Mouse (Mus musculus): ENCODE results near the gene Adgrl1. TPM values are rescaled to one million over a fixed set of nuclear protein-coding genes. Genes with fewer than 3 reads are reported as not detected.
"Not testable (repeated sequence)": the region's sequence is repeated elsewhere in the genome, so short reads cannot be mapped to it uniquely, and the experiment has no call there.

Adgrl1 gene
- polyA plus RNA-seq, 1 experiment from 2014 or later: 16.4 TPM

DNA sequence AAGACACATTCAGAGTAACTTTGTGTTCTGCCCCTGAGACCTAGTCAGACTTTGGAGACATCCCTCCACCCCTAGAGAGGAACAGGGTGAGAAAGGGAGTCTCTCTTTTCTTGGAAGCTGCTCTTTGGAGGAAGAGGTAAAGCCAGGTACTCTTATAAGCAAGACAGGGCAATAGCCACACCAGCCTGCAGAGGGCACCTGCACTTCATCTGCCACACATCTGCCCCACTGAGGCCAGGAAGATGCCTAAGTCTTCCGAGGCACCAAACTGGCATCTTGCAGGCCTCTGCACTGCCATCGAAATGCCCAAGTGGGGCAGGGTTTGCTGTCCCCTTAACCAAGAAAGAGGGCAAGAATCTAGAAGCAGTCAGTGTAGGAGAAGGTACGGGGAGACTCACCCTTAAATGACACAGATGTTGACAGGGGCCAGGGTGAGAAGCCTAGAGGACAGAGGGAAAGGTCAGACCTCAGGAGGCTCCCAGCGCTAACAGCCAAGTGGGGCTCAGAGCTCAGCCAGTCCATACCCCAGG lies 76.3 kb downstream of the Adgrl1 start:
- peaks cover 4% of the 10 kb centered on the region for H3K36me3 ChIP-seq (ENCODE audit: control insufficient read depth, insufficient read depth, low read length)
- no peaks in the 10 kb centered on the region for H3K27me3 ChIP-seq (ENCODE audit: control insufficient read depth, insufficient read depth, low read length)
- H3K9me3 ChIP-seq (ENCODE audit: control insufficient read depth, low read length): no peaks in the 10 kb centered on the region
- H3K27ac ChIP-seq (ENCODE audit: low read depth, low read length): no peak overlapping the region
- DNase-seq (ENCODE audit: low spot score, missing footprints) (no peak), ATAC-seq (ENCODE audit: low FRiP score) (no peak)
- WGBS: 87% methylated on average over 4 of the region's 4 CpGs
- no peak overlapping the region for H3K4me2 ChIP-seq
- H3K4me3 ChIP-seq (ENCODE audit: low read depth, low read length): no peak overlapping the region
- peaks cover 20% of the 10 kb centered on the region for H3K4me1 ChIP-seq (ENCODE audit: control insufficient read depth, insufficient read depth, low read length)
- no peak overlapping the region for H3K9ac ChIP-seq (ENCODE audit: low read length)

DNA sequence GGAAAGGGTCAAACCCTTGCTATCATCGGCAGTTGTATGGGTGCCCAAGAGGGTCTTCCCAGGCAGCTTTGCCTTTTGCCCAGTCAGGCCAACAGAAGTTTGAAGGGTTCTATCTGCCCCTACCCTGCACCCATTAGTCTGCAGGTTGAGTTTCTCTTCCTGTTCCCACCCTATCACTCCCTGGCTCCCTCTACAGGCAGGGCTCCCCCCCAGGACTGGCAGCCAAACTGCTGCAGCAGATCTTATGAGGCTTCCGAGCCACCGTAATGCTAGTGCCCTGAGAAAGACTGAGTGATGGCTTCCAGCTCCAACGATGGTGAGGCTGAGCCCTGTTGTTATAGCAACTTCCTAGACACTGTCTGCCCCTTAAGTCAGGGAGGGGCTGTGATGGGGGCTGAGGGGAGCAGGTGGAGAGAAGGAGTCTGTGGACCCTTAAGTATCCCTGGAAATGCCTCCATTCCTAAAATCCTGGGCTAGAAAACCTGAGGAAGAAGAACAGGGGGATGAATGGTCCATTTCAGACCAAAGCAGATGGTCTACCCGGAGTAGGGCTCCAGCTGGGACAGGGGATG lies 77.0 kb downstream of the Adgrl1 start:
- no peak overlapping the region for H3K4me2 ChIP-seq
- no peak overlapping the region for H3K27ac ChIP-seq (ENCODE audit: low read depth, low read length)
- no peak overlapping the region for H3K4me3 ChIP-seq (ENCODE audit: low read depth, low read length)
- no peaks in the 10 kb centered on the region for H3K27me3 ChIP-seq (ENCODE audit: control insufficient read depth, insufficient read depth, low read length)
- H3K36me3 ChIP-seq (ENCODE audit: control insufficient read depth, insufficient read depth, low read length): peaks cover 6% of the 10 kb centered on the region
- ATAC-seq (ENCODE audit: low FRiP score): no peak
- no peak for DNase-seq (ENCODE audit: low spot score, missing footprints)
- WGBS: 89% methylated on average over 5 of the region's 5 CpGs
- H3K4me1 ChIP-seq (ENCODE audit: control insufficient read depth, insufficient read depth, low read length): peaks cover 16% of the 10 kb centered on the region
- H3K9ac ChIP-seq (ENCODE audit: low read length): no peak overlapping the region
- no peaks in the 10 kb centered on the region for H3K9me3 ChIP-seq (ENCODE audit: control insufficient read depth, low read length)

DNA sequence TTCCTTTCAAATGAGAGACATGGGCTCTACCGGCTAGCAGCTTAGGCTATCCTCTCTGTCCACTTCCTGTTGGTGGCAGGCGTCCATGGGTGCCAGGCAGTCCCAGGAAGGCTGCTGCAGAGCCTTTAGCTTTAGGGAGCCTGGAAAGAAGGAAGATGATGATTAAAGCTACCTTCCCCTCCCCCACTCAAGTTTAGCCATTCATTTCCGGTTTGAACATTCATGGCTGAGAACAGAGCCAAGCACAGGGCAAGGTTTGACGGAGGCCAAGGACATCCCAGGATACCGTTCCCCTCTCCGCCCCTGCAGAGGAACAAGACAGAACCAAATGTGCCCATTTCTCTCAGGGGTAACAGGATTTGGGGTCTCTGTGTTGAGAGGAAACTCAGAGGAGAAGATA lies 77.7 kb downstream of the Adgrl1 start:
- H3K27me3 ChIP-seq (ENCODE audit: control insufficient read depth, insufficient read depth, low read length): no peaks in the 10 kb centered on the region
- H3K4me2 ChIP-seq: no peak overlapping the region
- no peak overlapping the region for H3K27ac ChIP-seq (ENCODE audit: low read depth, low read length)
- H3K9ac ChIP-seq (ENCODE audit: low read length): no peak overlapping the region
- peaks cover 9% of the 10 kb centered on the region for H3K36me3 ChIP-seq (ENCODE audit: control insufficient read depth, insufficient read depth, low read length)
- DNase-seq (ENCODE audit: low spot score, missing footprints) (no peak), ATAC-seq (ENCODE audit: low FRiP score) (no peak)
- H3K4me1 ChIP-seq (ENCODE audit: control insufficient read depth, insufficient read depth, low read length): peaks cover 13% of the 10 kb centered on the region
- H3K4me3 ChIP-seq (ENCODE audit: low read depth, low read length): no peak overlapping the region
- 73% methylated on average over 6 of the region's 6 CpGs for WGBS
- H3K9me3 ChIP-seq (ENCODE audit: control insufficient read depth, low read length): no peaks in the 10 kb centered on the region

GRCm38 (mm10) chr8:83978200-83978599 lies 78.3 kb downstream of the Adgrl1 start:
- Histone ChIP-seq H3K4me3 (ENCODE audit: low read depth, low read length) (no peak overlapping the region), H3K9ac (ENCODE audit: low read length) (no peak overlapping the region), H3K4me2 (no peak overlapping the region), H3K27me3 (ENCODE audit: control insufficient read depth, insufficient read depth, low read length) (no peaks in the 10 kb centered on the region), H3K9me3 (ENCODE audit: control insufficient read depth, low read length) (no peaks in the 10 kb centered on the region), H3K4me1 (ENCODE audit: control insufficient read depth, insufficient read depth, low read length) (peaks cover 13% of the 10 kb centered on the region), H3K27ac (ENCODE audit: low read depth, low read length) (no peak overlapping the region), H3K36me3 (ENCODE audit: control insufficient read depth, insufficient read depth, low read length) (peaks cover 9% of the 10 kb centered on the region)
- no peak for ATAC-seq (ENCODE audit: low FRiP score)
- 76% methylated on average over 9 of the region's 9 CpGs for WGBS
- DNase-seq (ENCODE audit: low spot score, missing footprints): no peak

DNA sequence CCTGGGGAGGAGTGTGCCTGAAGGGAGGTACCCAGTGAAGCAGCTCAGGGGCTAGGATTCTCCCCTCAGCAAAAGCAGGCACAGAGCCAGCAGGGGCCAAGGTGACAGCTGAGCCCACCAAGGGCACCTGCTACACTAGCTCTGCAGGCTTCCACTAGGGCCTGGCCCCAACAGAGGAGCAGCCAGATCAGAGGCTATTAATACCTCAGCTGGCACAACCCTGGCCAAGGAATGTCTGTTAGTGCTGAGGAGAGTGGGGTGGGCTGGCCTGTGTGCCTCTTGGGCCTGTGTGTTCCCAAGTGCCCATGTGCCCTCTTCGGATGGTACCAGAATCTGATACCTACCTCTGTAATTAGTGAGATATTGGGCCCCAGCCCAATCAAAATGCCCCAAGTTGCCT lies 80.3 kb downstream of the Adgrl1 start:
- DNase-seq (ENCODE audit: low spot score, missing footprints) (no peak), ATAC-seq (ENCODE audit: low FRiP score) (no peak)
- no peak overlapping the region for H3K27ac ChIP-seq (ENCODE audit: low read depth, low read length)
- H3K36me3 ChIP-seq (ENCODE audit: control insufficient read depth, insufficient read depth, low read length): peaks cover 12% of the 10 kb centered on the region
- H3K4me1 ChIP-seq (ENCODE audit: control insufficient read depth, insufficient read depth, low read length): no peaks in the 10 kb centered on the region
- H3K9ac ChIP-seq (ENCODE audit: low read length): no peak overlapping the region
- 92% methylated on average over 1 of the region's 1 CpGs for WGBS
- no peaks in the 10 kb centered on the region for H3K27me3 ChIP-seq (ENCODE audit: control insufficient read depth, insufficient read depth, low read length)
- no peak overlapping the region for H3K4me2 ChIP-seq
- H3K9me3 ChIP-seq (ENCODE audit: control insufficient read depth, low read length): no peaks in the 10 kb centered on the region
- H3K4me3 ChIP-seq (ENCODE audit: low read depth, low read length): no peak overlapping the region

- no peaks in the 10 kb centered on the region for H3K9me3 ChIP-seq (ENCODE audit: control insufficient read depth, low read length)
- no peak overlapping the region for H3K4me2 ChIP-seq
- DNase-seq (ENCODE audit: low spot score, missing footprints) (no peak), ATAC-seq (ENCODE audit: low FRiP score) (no peak)
- H3K27me3 ChIP-seq (ENCODE audit: control insufficient read depth, insufficient read depth, low read length): no peaks in the 10 kb centered on the region
- peaks cover 12% of the 10 kb centered on the region for H3K36me3 ChIP-seq (ENCODE audit: control insufficient read depth, insufficient read depth, low read length)
- 90% methylated on average over 8 of the region's 8 CpGs for WGBS
- H3K4me3 ChIP-seq (ENCODE audit: low read depth, low read length): no peak overlapping the region
- H3K9ac ChIP-seq (ENCODE audit: low read length): no peak overlapping the region
- H3K27ac ChIP-seq (ENCODE audit: low read depth, low read length): no peak overlapping the region
- H3K4me1 ChIP-seq (ENCODE audit: control insufficient read depth, insufficient read depth, low read length): no peaks in the 10 kb centered on the region
Observed at GRCm38 (mm10) chr8:83980845-83981244, 80.9 kb downstream of the Adgrl1 start.

- H3K27ac ChIP-seq (ENCODE audit: low read depth, low read length): no peak overlapping the region
- H3K4me3 ChIP-seq (ENCODE audit: low read depth, low read length): no peak overlapping the region
- H3K9me3 ChIP-seq (ENCODE audit: control insufficient read depth, low read length): no peaks in the 10 kb centered on the region
- peaks cover 13% of the 10 kb centered on the region for H3K36me3 ChIP-seq (ENCODE audit: control insufficient read depth, insufficient read depth, low read length)
- no peak for ATAC-seq (ENCODE audit: low FRiP score)
- no peak for DNase-seq (ENCODE audit: low spot score, missing footprints)
- no peaks in the 10 kb centered on the region for H3K27me3 ChIP-seq (ENCODE audit: control insufficient read depth, insufficient read depth, low read length)
- no peaks in the 10 kb centered on the region for H3K4me1 ChIP-seq (ENCODE audit: control insufficient read depth, insufficient read depth, low read length)
- H3K4me2 ChIP-seq: no peak overlapping the region
- WGBS: 97% methylated on average over 7 of the region's 7 CpGs
- H3K9ac ChIP-seq (ENCODE audit: low read length): no peak overlapping the region
Observed at GRCm38 (mm10) chr8:83981533-83981932, 81.6 kb downstream of the Adgrl1 start.

- no peak for DNase-seq (ENCODE audit: low spot score, missing footprints)
- 86% methylated on average over 4 of the region's 4 CpGs for WGBS
- peaks cover 20% of the 10 kb centered on the region for H3K36me3 ChIP-seq (ENCODE audit: control insufficient read depth, insufficient read depth, low read length)
Observed at GRCm38 (mm10) chr8:83982449-83982848, 82.5 kb downstream of the Adgrl1 start.

DNA sequence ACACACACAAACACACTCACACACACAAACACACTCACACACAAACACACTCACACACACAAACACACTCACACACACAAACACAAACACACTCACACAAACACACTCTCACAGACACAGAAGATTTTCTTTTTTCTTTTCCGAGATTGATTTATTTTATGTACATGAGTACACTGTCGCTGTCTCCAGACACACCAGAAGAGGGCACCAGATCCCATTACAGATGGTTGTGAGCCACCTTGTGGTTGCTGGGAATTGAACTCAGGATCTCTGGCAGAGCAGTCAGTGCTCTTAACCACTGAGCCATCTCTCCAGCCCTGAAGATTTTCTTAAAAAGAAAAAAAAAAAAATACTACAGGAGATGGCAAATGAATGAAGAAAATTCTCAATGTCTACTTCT lies 83.3 kb downstream of the Adgrl1 start:
- not testable (repeated sequence) for H3K4me3 ChIP-seq (ENCODE audit: low read depth, low read length); H3K9me3 ChIP-seq (ENCODE audit: control insufficient read depth, low read length); H3K9ac ChIP-seq (ENCODE audit: low read length); H3K27ac ChIP-seq (ENCODE audit: low read depth, low read length); H3K27me3 ChIP-seq (ENCODE audit: control insufficient read depth, insufficient read depth, low read length); H3K4me1 ChIP-seq (ENCODE audit: control insufficient read depth, insufficient read depth, low read length); DNase-seq (ENCODE audit: low spot score, missing footprints); H3K4me2 ChIP-seq; ATAC-seq (ENCODE audit: low FRiP score)
- peaks cover 21% of the 10 kb centered on the region for H3K36me3 ChIP-seq (ENCODE audit: control insufficient read depth, insufficient read depth, low read length)
- 99% methylated on average over 2 of the region's 2 CpGs for WGBS

More at GRCm38 (mm10) chr8:83982449-83982848, 82.5 kb downstream of the Adgrl1 start:
- H3K9me3 ChIP-seq (ENCODE audit: control insufficient read depth, low read length): no peaks in the 10 kb centered on the region
- H3K27me3 ChIP-seq (ENCODE audit: control insufficient read depth, insufficient read depth, low read length): no peaks in the 10 kb centered on the region
- no peak for ATAC-seq (ENCODE audit: low FRiP score)
- no peak overlapping the region for H3K9ac ChIP-seq (ENCODE audit: low read length)
- H3K4me2 ChIP-seq: no peak overlapping the region
- H3K4me3 ChIP-seq (ENCODE audit: low read depth, low read length): no peak overlapping the region
- no peak overlapping the region for H3K27ac ChIP-seq (ENCODE audit: low read depth, low read length)
- H3K4me1 ChIP-seq (ENCODE audit: control insufficient read depth, insufficient read depth, low read length): no peaks in the 10 kb centered on the region

Measured in midbrain, embryonic 11.5 days (tissue).